Mouse (Mus musculus) small intestine, adult 2 months (tissue): ENCODE results near the gene Tmem128.

Experiments used
- CTCF ChIP-seq: fragments of 200-500 bp; IDR thresholded peaks from 2 replicates; pipeline ENCODE4 v1.5.1; 2012; ENCODE audit warnings: low read depth, mild to moderate bottlenecking, control low read depth, inconsistent platforms, low read length, moderate library complexity, mixed read lengths; ENCODE audit not compliant: insufficient replicate concordance, insufficient read length; ENCODE audit errors: extremely low read depth
- POLR2A ChIP-seq: fragments of 200-500 bp; IDR thresholded peaks from 2 replicates; pipeline ENCODE4 v1.6.1; 2012; ENCODE audit warnings: low read depth, mild to moderate bottlenecking, control low read depth, inconsistent platforms, low read length, moderate library complexity

GRCm38 (mm10) chr5:38256551-38256950 is 3.4 kb upstream of the Tmem128 start:
- TF ChIP-seq POLR2A (no peak), CTCF (no peak)
